Mouse (Mus musculus) urinary bladder, postnatal 14 days (tissue): Measurements from ENCODE around the gene Csde1.

ENCODE experiments used
- DNase-seq: peaks from one replicate; pipeline ENCODE4 v3.0.0; 2021; ENCODE audit warnings: low spot score

Csde1 gene

GRCm38 (mm10) chr3:103020249-103020942 lies at the start of gene Csde1:
Gene Csde1, plus strand, starts transcription at chr3:103020426.
- peak; percentile 98 for DNase-seq

DNA sequence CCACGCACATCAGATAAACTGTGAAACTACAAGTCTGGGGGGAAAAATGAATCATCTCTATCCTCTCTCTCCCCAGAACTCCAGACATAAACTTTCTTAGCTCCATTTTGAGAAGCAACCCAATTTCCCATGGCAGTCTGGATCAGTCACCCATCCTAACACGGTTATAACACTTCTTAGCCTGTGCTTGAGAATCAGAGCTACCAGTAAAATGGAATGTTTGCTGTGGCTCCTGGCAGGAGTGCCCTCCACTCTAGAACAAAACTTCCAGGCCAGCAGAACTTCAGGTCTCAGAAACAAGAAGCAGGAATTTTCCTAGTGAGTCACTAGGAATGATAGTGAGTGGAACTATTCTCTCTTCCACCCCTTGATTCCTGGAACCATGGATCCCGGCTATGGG lies 49.7 kb upstream of the Csde1 start:
- DNase-seq: no peak

DNA sequence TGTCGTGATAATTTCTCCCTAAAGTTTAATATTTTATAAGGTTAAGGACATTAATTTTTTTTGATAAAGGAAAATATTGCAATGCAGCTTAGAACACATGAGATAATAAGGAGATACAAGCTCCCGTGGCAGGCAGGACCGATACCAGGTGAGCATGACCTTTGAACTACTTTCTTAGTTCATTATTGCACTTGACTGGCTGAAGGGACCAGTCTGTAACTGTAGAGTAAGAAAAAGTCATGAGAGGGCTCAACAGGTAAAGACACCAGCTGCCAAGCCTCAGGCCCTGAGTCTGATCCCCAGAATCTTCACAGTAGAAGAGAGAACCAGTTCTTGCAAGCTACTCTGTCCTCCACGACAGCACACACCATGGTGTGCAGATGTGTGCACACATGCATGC lies 43.3 kb upstream of the Csde1 start:
- no peak for DNase-seq

DNA sequence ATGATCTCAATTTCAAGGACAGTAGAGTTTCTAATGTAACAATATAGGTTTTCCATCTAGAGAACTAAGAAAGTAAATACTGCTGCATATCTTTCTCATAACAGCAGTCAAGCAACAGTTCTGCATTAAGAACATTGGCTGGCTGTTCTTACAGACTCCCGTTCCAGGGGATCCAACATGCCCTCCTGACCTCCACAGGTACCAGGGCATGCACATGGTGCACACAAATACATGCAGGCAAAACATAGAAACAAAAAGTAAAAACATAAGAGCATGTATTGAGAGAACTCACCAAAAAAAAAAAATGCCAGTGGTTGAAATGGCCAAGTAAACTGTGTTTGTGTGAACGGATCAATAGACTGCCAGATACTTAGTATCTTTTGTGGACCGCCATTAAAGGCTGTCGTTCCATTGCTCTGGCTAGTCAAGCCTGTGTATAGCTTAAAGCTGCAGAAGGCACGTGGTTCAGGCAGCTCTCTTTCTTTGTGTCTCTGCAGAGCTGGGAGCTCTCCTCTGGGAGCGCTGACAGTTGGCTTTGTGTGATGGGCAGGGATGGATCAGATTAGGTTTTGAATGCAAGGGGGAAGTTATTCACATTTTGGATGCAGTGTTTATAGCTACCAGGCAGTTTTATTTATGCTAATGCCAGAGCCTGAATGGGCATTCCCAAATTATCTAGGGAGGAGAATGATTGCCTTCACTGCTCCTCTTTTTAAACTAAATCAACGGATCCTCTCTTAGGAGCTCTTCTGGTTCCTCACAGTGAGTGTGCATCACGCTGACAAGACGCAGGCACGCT lies 40.5 kb upstream of the Csde1 start:
- DNase-seq: no peak

GRCm38 (mm10) chr3:102980349-102980736 lies 39.9 kb upstream of the Csde1 start:
- no peak for DNase-seq

- DNase-seq: no peak
Measured at GRCm38 (mm10) chr3:102991041-102991440, 29.2 kb upstream of the Csde1 start.

GRCm38 (mm10) chr3:102992936-102993335 lies 27.3 kb upstream of the Csde1 start:
- no peak for DNase-seq

- no peak for DNase-seq
Measured at GRCm38 (mm10) chr3:102995233-102995604, 25.0 kb upstream of the Csde1 start.

- peak; percentile 95 for DNase-seq
Measured at GRCm38 (mm10) chr3:102995605-102996321, 24.5 kb upstream of the Csde1 start, which contains the start of gene Sike1. Gene Sike1, plus strand, starts transcription at chr3:102995708.

DNA sequence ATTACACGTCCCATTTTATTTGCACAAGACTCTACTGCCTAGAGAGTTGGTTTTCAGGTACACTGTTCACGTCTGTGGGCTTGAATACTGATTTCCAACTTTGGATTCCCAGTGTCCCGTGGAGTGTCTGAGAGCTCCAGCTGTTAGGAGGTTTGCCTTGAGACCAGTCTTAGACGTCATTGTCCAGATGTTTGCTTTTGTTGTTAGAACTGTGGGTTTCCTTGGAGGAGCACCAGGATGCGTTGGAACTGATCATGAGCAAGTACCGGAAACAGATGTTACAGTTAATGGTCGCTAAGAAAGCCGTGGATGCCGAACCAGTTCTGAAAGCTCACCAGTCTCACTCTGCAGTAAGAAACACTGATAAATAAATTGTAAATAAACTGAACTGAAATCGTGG lies 23.2 kb upstream of the Csde1 start:
- DNase-seq: no peak

DNA sequence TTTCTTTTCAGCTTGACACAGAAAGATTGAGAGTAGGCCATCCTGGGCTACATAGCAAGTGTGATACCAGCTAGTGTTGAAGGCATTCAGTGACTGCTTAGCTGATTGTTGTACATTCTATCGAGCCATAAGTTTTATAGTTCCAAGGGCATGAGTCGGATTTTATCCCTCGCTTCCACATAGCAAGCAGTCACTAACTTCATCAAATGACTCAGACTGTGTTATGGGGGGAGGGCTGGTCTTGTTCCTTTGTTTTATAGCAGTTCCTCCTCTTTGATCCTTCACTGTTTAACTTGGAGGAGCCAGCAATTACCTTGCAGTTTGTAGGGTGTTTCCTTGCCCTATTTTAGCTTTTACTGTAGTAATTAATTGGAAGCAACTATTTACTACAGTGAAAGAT lies 22.6 kb upstream of the Csde1 start:
- no peak for DNase-seq

DNA sequence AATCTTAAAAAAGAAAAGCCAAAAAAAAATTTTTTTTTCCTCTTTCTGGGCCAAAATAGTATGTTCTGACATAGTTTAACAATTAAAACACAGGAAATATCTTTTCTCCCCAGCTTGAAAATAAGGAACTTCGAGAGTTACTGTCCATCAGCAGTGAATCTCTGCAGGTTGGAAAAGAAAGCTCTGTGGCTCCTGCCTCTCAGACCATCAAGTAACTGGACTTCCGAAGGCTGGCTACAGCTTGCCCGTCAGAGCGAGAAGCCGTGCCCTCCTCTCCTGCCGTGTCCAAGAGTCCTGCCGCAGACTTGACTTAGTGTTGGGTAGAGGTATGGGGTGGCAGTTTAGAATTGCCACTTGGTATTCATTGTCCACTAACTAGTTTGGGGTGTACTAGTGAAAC lies 18.6 kb upstream of the Csde1 start:
- no peak for DNase-seq

GRCm38 (mm10) chr3:103017350-103017749 lies 2.9 kb upstream of the Csde1 start:
- DNase-seq: no peak

DNA sequence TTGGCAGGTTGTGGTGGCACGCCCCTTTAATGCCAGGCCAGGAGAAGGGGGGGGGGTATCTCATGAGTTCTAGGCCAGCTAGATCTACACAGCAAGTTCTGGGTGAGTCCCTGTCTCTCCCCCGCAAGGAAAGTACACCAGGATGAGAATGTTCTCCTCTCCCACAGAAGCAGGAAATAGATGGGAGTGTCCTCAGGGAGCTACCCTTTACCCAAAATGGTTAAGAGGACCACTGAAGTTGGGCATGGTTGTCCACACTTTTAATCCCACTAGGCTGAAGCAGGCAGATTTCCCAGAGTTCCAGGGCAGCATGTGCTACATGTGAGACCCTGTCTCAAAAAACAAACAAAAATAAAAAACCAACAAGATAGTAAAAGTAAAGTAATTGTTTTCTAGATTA lies 764 bp upstream of the Csde1 start:
- DNase-seq: no peak

DNA sequence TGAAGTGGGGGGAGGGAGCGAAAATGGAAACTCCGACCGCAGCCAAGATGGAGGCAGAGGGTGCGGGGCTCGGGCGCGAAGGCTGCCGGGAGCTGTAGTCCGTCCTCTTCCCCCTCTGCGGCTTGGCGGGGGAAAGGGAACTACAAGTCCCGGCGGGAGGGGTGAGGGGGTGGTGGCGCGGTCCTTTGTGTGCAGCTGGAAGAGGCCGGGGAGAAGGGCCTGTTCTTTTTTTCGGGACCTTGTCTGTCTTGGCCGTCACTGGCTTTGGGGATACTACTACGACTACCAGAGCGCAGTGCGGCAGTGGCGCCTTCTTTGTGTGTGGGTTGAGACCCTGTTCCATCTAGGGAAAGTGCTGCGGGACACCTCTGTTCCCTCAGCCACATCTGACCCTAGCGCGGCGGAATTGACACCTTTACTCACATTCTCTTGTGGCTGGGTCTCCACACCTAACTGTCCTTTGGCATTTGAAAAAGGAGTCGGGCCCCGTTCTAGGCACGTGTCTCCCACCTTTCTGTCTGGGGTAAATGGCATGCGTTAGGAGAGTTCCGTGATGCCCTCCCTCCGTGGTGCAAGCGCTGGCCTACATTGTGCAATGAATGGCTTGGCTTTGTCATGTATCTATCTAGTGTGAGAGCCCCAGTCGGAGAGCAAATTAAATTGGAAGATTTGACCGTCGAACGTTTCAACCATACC lies 865 bp downstream of the Csde1 start:
- DNase-seq: peak; percentile 91

- DNase-seq: no peak
Measured at GRCm38 (mm10) chr3:103026174-103026573, 5.9 kb downstream of the Csde1 start.

GRCm38 (mm10) chr3:103040285-103040684 lies 20.1 kb downstream of the Csde1 start:
- no peak for DNase-seq

- DNase-seq: no peak
Measured at GRCm38 (mm10) chr3:103040861-103041379, 20.7 kb downstream of the Csde1 start.

GRCm38 (mm10) chr3:103056016-103056595 lies 35.9 kb downstream of the Csde1 start:
- no peak for DNase-seq

- DNase-seq: peak; percentile 13
Measured at GRCm38 (mm10) chr3:103057752-103058151, 37.5 kb downstream of the Csde1 start.
